Mouse (Mus musculus) monocyte, adult 2 months (primary cell): Measurements from ENCODE around the gene Rfx7.

ENCODE experiments used
- DNase-seq, 2 experiments: peaks; one replicate each; pipeline ENCODE4 v3.0.0; 2022; ENCODE audit warnings: low spot score in 2 of 2, low read depth in 1 of 2

The Rfx7 gene

DNA sequence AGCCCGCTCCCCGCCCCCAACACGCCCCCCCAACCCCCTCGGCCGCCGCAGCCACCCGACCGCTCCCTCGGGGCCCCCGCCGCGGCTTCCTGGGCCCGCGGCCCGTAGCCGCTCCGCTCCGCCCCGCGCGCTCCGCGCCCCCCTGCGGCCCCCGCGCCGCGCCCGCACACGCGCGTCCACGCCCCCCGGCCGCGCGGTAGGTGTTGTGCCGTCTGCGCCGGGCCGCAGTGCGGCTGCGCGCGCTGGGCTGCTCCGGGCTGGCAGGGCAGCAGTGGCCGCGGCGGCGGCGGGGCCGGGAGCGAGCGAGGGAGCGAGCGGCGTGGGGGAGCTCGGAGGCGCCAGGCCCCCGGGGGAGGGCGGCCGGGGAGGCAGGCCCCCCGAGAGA lies at the start of gene Rfx7:
Rfx7 (plus strand) TSS at position 245 of the 385 bp plus-strand sequence.
- peak in 1 of 2 experiments; percentile 43 for DNase-seq

DNA sequence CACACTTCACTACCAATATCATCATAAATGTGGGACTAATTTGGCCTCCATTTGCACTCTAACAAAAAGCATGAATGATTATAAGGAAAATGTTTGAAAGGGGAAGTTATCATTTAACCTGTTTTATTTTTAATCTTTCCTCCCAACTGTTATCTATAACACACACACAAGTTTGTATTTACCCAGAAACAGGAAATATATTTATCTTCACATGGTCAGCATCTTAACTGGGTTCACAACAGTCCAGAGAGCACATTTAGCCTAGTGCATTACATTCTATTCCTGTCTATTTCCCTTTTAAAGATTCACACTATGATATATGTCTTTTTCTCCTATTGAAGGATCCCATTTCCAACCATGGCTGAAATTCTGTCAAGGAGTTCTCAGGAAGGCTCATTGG lies 43.5 kb upstream of the Rfx7 start:
- DNase-seq = no peak

DNA sequence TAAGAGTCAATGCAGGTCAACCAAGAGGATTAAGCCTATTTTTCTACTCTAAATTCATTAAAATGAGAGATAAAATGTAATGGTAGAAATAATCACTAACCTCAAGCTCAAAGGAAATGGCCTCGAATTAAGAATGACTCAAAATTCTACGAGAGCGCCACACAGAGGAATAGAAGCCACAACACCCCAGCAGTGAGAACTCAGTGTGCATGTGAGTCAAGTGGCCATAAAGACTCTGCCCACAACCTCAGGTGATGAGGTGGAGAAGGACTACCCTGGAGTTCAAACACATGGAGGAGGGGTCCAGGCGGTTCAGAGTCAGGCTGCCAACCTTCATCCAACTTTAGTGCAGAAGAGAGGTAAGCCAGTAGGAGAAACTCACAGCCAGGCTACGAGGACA lies 42.9 kb upstream of the Rfx7 start:
- no peak for DNase-seq

DNA sequence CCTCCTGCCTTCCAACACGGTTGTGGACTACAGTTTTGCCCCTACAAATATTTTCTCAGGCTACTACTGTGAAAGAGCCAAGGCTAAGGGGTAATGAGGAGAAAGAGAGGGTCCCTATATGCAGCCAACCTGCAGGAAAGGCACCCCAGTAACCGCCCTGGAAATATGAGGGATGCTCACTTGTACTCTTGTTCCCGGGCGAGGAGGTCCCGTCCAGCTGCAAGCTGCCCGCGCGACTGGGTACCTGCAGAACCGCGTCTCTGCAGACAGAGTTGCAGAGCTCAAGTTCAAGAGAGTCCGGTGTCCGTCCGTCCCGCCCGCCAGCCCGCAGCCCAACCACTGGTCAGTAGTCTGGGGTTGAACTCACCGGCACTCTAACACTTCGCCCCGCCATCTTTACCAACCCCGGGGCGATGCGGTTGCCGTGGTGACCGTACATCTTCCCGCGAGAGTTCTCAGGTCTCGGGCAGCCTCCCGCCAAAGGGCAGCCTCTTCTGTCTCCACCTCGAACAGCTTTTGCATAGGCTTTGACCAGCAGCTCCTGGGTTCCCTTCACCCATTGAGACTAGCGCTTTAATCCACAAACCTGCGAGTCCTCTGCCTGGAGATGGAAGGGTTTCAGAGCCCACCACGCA lies 40.4 kb upstream of the Rfx7 start:
- peak; percentile 65 to 84 for DNase-seq

DNA sequence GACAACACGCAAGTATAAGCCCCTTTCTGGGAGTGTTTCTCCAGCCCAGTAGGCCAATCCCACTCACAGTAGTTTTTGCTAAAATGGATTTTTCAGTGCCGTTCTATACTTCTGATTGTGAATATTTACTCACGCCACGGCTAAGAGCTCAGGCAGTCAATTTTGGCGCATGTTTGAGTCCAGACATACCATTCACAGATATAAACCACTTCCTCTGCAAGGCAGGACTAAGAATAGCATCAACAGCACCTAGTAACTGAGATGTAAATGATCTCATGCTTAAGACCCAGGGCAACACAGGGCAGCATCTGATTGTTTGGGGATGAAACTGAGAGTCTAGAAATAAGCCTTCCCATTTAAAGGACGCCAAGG lies 39.9 kb upstream of the Rfx7 start, which contains the start of gene Tex9:
Tex9 (minus strand) TSS at position 19 of the 372 bp plus-strand sequence.
- DNase-seq = no peak

DNA sequence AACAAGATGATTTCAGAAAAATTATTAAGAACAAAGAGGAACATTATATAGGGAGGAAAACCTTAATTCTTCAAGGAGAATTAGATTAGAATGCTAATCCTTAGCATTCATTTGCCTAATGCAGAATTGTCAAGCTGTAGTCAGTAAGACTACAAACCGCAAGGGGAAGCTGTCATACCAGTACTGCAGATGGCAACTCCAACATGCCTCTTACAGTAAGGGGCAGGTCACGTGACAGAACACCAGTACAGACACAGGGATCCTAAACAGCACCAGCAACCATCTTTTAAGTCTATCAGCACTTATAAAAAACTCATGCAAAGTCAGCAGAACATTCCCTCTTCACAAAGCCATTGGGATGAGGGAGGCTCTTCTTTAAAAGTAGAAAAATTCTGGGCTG lies 38.6 kb upstream of the Rfx7 start:
- DNase-seq = no peak

DNA sequence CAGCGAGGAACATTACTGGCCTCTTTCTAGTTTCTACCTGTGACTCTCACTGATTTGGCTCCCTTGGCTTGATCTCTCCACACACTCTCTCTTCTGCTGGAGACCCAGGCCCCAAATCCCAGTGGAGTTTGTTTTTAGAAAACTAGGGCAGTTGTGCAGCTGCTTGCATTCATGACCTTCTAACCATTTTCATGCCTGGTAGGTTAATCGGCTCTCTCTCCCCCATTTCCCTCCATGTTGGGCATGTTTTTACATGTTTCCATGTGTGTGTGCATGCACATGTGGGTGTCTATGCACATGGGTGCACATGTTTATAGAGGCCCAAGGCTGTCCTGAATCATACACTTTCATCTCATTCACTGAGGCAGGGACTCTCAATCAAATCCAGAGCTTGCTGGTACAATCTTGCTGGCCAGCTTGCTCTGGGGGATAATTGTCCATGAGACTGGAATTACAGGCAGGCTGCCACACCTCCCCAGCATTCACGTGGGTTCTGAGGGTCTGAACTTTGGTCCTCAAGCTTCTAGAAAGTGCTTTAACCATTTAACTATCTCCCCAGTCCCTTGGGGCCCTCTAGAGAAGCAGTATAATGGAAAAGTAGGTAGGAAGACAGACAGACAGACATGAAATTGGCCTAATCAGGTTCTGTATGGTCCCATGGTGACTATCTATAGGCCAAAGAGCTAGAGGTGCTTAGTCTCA lies 37.9 kb upstream of the Rfx7 start:
- DNase-seq = no peak

DNA sequence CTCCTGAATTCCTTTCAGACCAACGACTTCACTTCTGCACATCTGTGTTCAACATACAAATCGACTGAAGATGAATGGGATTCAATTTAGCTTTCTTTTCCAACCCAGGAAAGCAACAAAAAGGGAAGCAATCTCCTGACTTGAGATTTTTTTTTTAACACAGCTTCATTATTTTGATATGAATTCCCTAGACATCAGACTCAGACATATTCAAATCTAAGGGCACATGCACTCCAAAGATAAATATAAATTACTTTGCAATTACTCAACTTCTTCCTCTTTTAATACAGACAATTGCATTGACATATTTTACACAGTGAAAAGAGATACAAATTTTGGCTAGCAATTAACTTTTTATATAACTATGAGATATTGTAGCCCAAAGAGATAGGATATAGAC lies 35.3 kb upstream of the Rfx7 start:
- DNase-seq = no peak

DNA sequence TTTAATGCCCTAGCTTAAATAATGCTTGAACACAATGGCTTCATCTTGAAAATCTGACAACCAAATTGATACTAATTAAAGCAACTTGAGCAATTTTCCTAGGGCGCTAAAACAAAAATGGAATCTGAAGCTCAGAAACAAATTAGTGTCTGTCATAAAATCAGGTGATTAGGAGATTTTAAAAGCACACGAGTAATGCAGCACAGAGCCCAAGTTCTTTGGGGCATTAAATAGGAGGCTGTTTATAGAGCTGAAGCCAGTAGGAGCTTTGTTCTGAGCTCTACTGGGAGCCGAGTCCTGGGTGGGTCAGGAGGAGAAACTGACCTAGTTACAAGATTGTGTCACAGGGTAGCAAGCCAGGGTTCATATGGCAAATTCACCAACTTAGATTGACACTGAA lies 34.9 kb upstream of the Rfx7 start:
- no peak for DNase-seq

DNA sequence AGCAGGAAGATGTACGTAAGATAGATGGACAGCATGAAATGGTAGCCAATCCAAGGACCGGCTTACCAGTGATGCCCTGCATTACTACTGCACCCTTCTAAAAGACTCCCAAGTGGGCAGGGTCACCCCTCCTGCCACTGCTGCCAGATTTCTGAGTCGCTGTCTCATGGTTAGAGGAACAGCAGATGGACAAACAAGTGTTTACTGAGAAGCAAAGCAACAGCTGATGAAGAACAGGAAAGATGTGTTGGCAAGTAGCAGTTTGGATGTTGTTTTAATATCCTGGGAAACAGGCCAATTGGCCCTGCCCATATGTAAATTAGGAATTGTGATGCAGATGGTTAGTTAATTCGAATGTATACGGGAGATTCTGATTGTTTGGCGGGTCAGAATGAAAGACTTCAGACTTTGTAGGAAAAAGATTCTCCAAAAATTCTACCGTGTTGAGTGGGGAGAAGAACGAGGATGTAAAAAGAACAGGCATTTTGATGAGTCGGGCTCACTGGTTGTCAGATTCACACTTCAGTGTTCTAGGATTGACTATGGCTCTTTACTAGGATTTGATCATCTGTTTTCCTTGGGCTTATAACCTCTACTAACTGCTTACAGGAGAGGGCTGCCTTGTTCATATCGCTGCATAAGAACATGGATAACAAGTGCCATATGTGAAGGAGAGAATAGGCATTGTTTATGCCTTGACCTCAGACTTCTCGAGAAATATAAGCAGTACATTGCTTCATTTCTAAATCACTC lies 19.6 kb upstream of the Rfx7 start:
- no peak for DNase-seq

DNA sequence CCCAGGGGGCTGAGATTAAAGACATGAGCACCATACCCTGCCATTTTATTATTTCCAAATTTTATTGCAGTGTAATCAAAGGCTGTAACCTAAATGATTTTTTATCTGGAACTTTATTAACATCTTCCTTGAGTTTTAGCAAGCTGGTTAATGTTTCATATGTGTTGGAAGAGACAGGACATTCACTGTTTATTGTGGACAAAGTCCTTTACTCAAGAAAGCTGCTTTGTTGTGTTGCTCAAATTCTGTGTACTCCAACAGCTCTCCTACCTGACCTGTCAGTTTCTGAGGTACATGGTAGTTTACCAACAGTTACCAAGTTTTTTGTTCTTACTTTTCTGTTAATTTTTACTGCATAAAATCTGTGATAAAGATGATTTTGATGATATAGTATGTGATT lies 16.7 kb upstream of the Rfx7 start:
- no peak for DNase-seq

DNA sequence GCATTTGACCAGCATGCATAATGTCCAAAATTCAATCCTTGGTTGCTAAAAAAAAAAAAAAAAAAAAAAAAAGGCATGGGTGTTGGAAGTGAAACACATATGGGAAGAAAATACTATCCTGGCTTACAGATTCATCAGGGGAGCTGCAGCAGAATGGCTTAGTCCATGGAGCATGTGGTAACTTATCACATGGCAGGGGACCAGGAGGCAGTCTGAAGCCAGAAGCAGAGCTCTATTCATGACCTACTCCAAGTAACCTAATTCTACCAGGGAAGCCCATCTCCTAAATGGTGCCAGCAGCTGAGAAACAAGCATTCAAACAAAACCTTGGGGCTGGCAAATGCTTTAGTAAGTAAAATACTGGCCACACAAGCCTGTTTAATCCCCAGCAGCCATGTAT lies 12.8 kb upstream of the Rfx7 start:
- DNase-seq = no peak

DNA sequence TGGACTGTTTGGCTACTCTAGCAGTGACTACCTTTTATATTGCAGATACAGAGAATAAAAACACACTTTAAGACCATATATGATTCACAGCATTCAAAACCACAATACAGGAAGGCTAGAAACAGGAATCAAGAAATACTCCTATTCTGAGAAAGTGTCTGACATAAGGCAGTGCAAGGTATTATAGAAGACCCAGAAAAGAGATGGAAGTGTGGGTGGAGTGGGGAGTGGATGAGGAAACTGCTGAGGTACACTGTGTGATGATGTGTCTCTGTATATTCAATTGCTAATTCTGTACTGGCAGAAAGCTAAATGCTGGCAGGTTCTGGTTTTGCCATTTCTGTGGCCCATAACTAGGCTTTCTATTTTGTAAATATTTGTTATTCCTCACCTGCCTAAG lies 11.2 kb upstream of the Rfx7 start:
- no peak for DNase-seq

DNA sequence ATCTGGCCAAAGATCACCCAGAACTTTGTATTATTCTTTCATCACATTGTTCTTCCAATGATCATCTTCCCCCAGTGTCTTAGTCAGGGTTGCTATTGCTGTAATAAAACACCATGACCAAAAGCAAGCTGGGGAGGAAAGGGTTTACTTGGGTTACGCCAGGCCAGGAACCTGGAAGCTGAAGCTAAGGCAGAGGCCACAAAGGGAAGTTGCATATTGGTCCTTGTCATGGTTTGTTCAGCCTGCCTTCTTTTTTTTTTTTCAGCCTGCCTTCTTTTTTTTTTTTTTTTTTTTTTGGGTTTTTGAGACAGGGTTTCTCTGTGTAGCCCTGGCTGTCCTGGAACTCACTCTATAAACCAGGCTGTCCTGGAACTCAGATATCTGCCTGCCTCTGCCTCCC lies 5.9 kb upstream of the Rfx7 start:
- DNase-seq = no peak

DNA sequence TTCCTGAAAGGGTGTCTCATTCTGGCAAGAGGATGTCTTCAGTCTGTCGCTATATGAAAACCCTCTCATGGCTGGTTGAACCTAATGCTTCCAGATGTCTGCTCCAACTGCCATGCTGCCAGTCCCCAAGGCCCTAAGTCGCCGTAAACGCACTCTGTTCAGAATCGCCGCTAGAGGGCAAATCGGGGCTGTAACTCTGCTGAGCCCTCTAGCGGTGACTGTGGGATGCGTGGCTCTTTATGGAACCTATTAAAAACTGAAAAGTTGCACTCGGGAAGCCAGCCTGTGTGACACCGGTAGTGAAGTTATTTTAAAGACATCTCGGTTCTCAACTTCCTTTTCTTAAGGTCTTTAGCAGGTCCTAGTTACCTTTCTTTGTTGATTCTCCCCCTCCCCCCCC lies 1.8 kb upstream of the Rfx7 start:
- peak; percentile 71 to 80 for DNase-seq

DNA sequence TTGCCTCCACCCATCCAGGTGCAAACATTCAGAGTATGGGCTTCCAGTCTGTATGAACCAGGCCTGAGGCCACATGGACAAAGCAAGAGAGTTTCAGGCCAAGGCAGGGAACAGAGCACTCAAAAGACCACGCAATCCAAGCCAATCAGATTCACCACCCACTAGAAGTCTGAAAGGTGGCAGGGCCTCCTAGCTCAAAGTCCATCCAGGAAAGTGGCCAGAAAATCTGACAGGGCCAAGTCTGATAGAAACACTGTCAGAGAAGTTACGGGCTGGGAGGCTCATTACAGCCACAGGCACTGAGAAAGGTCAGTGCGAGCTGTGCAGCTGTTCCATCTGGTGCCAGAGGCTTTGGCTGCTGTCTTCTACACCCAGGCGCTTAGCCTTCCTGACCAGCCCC lies 1.2 kb upstream of the Rfx7 start:
- DNase-seq = no peak

DNA sequence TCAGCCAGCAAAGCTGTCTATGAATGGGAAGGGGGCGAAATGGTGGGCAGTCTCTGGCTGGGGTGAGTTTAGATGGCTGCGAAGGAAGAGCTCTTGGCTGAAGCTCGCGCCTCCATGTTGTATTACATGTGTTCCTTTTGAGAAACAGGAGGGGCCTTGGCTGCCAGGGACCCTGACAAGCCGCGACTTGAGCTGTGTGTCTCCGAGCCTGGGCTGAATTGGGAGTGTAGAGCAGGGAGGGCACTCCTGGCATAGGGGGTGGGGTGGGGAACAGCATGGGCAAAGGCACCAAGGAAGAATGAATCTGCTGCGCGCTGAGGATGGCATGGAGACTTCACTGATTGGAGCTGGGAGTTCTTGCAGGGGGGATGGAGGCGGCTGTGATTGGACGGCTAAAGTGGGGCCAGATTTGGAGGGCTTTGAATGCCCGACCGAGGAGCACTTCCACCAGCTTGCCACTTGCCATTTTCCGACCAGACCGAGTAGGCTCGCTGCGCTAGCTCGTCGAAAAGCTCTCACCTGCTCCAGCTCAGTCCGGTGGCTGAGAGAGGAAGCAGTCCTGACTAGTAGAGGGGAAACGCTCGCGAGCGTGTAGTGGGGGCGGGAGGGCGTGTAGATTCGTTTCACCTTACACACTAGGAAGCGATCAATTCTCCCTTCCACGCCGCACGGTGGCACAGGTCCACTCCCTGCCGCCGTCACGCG lies 597 bp upstream of the Rfx7 start:
- peak; percentile 34 to 43 for DNase-seq

DNA sequence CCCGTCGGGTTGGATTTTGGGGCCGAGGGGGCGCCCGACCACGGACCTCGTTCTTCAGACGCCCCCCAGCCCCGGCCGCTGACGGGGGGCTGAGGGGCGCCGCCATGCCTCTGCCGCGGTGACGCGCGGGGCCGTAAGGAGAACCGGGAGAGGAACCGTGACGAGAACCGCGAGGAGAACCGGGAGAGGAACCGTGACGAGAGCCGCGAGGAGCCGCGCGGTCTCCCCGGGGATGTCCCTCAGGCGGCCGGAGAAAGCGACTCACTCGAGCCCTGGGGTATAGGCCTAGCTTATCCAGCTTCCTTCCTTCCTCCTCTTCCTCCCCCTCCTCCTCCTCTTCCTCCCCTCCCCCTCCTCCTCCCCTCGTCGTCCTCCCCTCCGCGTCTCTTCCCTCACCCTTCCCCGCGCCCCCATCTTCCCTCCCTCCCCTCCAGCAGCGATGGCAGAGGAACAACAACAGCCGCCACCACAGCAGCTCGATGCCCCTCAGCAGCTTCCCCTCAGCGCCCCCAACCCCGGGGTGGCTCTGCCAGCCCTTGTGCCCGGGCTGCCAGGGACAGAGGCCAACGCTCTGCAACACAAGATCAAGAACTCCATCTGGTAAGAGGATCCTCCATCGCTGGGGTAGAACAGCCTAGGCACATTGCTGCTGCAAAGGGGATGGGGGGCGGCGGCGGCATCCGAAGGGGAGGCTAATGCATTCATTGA lies 495 bp downstream of the Rfx7 start:
- peak in 1 of 2 experiments; percentile 21 for DNase-seq

DNA sequence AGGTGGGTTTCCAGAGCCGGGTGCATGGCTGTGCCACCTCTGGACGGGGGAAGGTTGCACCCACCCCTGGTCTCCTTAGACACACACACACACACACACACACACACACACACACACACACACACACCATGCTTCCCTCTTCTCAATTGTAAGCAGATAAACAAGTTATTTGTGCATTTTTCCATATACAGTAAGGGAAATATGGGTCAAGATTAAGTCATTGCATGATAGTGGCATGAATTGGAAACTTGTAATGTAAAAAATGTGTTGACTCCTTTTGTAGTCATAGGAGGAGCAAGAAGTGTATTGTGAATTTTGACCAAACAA lies 1.0 kb downstream of the Rfx7 start:
- DNase-seq = no peak

DNA sequence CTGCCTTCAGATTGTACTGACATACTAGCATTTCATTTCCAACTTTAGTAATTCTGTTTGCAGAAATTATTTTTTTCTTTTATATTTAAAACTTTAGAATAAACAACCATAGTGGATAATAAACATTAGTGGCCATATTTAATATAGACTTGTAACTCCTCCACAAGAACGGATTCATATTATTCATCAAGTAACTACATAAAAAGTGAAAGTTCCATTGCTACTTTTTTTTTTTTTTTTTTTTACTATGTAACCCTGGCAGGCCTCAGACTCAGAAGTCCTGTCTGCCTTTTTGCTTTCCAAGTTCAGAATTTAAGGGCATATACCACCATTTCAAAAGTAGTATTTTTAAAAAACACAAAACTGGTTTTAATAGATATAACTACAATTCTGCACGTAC lies 2.9 kb downstream of the Rfx7 start:
- DNase-seq = no peak

DNA sequence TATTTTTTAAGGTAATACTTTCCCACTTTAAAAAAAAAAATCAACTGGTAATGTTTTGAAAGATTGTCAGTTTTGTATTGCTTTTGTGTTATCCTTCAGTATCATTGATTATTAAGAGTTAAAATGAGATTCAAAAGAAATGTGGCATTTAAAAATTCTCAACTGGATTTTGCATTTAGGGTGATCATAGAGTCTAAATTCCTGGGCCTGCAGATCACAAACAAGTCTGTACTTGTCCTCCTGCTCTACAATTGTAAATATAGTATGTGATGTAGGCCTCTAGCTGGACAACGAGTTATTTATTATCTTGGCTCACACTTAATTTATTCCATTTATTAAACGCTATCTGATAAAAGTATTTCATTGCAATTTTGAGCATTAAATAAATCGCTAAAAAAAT lies 3.4 kb downstream of the Rfx7 start:
- no peak for DNase-seq
